Mouse (Mus musculus) E14TG2a.4 (cell line): ENCODE data around the gene Rbm38.

ENCODE experiments used
- CTCF ChIP-seq: conservative IDR thresholded peaks from 2 replicates; pipeline ENCODE4 v1.5.1; 2014; ENCODE audit warnings: low read length
- NANOG ChIP-seq: IDR thresholded peaks from 2 replicates; pipeline ENCODE4 v1.6.1; 2014; ENCODE audit warnings: borderline replicate concordance, low read length, mixed read lengths

GRCm38 (mm10) chr2:173049231-173049630 lies 28.9 kb downstream of the Rbm38 start:
- TF ChIP-seq CTCF, result no peak
- no peak for TF ChIP-seq NANOG
